Mouse (Mus musculus) CH12.LX (cell line): ENCODE results near the gene Gnai2. TPM values are rescaled to one million over a fixed set of nuclear protein-coding genes. Genes with fewer than 3 reads are reported as not detected.
A peak's percentile ranks its signal among the peaks of the same experiment; 100 is the strongest.

Experiments used
- DNase-seq: peaks from one replicate; pipeline ENCODE4 v3.0.0-alpha.2; 2013; ENCODE audit errors: extremely low read depth
- H3K27ac ChIP-seq: 2 replicates; pipeline ENCODE4 v1.5.1; 2012; ENCODE audit warnings: low read depth, mild to moderate bottlenecking, control low read depth, moderate library complexity; ENCODE audit not compliant: insufficient read depth
- H3K27me3 ChIP-seq: replicated peaks from 2 replicates; pipeline ENCODE3; 2012; ENCODE audit warnings: inconsistent platforms
- H3K36me3 ChIP-seq, 2 experiments: replicated peaks in 1 of 2; 2 replicates each; pipeline versions ENCODE3 to v1.6.1; 2012; ENCODE audit warnings: inconsistent platforms in 1 of 2, low read length in 1 of 2, mild to moderate bottlenecking in 1 of 2, mixed read lengths in 1 of 2, moderate library complexity in 1 of 2; ENCODE audit not compliant: control insufficient read depth in 1 of 2, insufficient read depth in 1 of 2
- H3K4me1 ChIP-seq, 2 experiments: 2 replicates each; pipeline ENCODE4 v1.6.1; 2012; ENCODE audit warnings: inconsistent platforms in 1 of 2, moderate library complexity in 1 of 2; ENCODE audit not compliant: insufficient read depth in 2 of 2, control insufficient read depth in 1 of 2
- H3K4me2 ChIP-seq: 2 replicates; pipeline ENCODE4 v1.6.1; 2012; ENCODE audit warnings: low read depth, mild to moderate bottlenecking, control low read depth; ENCODE audit not compliant: poor library complexity, insufficient read depth, severe bottlenecking
- H3K4me3 ChIP-seq, 3 experiments: fragments of 150-350 bp in 1 of 3; sonication (generic) in 1 of 3; replicated peaks in 1 of 3; 2 replicates each; pipeline versions ENCODE3 to v1.5.1; 2011 to 2012; ENCODE audit warnings: low read depth in 2 of 3, low read length in 2 of 3, mild to moderate bottlenecking in 2 of 3, moderate library complexity in 2 of 3, control low read depth in 1 of 3, improper control_type of control experiment in 1 of 3, inconsistent platforms in 1 of 3, mixed read lengths in 1 of 3; ENCODE audit not compliant: poor library complexity in 1 of 3
- H3K79me2 ChIP-seq: replicated peaks from 2 replicates; pipeline ENCODE4 v1.6.1; 2012; ENCODE audit warnings: mild to moderate bottlenecking, moderate library complexity; ENCODE audit not compliant: control insufficient read depth, poor library complexity, insufficient read depth, severe bottlenecking; ENCODE audit errors: extremely low read depth
- H3K9ac ChIP-seq: 2 replicates; pipeline ENCODE4 v1.6.1; 2012; ENCODE audit warnings: low read depth, mild to moderate bottlenecking, control low read depth, moderate library complexity; ENCODE audit not compliant: insufficient read depth
- H3K9me3 ChIP-seq: replicated peaks from 2 replicates; pipeline ENCODE3; 2012; ENCODE audit warnings: low read length, inconsistent platforms, mixed read lengths
- BHLHE40 ChIP-seq: IDR thresholded peaks from 2 replicates; pipeline ENCODE4 v1.6.1; 2011; ENCODE audit warnings: mild to moderate bottlenecking, low read depth, low read length, improper control_type of control experiment
- CHD1 ChIP-seq: IDR thresholded peaks from 2 replicates; pipeline ENCODE4 v1.6.1; 2012; ENCODE audit warnings: low read depth, low read length, improper control_type of control experiment, inconsistent platforms
- CHD2 ChIP-seq: IDR thresholded peaks from 2 replicates; pipeline ENCODE4 v1.6.1; 2011; ENCODE audit warnings: low read length, improper control_type of control experiment
- CTCF ChIP-seq, 2 experiments: IDR thresholded peaks in 1 of 2; conservative IDR thresholded peaks in 1 of 2; 2 replicates each; pipeline ENCODE4 v1.5.1; 2011 to 2012; ENCODE audit warnings: low read depth in 2 of 2, low read length in 2 of 2, improper control_type of control experiment in 1 of 2, inconsistent platforms in 1 of 2, mild to moderate bottlenecking in 1 of 2, moderate library complexity in 1 of 2
- E2F4 ChIP-seq: IDR thresholded peaks from 2 replicates; pipeline ENCODE4 v1.6.1; 2011; ENCODE audit warnings: low read depth, low read length, improper control_type of control experiment; ENCODE audit not compliant: insufficient replicate concordance
- ETS1 ChIP-seq: conservative IDR thresholded peaks from 2 replicates; pipeline ENCODE4 v1.6.1; 2012; ENCODE audit warnings: low read depth, mild to moderate bottlenecking, inconsistent platforms, low read length, improper control_type of control experiment, moderate library complexity
- HCFC1 ChIP-seq: IDR thresholded peaks from 2 replicates; pipeline ENCODE4 v1.6.1; 2012; ENCODE audit warnings: low read depth, mild to moderate bottlenecking, inconsistent platforms, low read length, improper control_type of control experiment
- IRF4 ChIP-seq: IDR thresholded peaks from 2 replicates; pipeline ENCODE4 v1.6.1; 2014; ENCODE audit warnings: low read depth, mild to moderate bottlenecking, inconsistent platforms, low read length, improper control_type of control experiment
- MAFK ChIP-seq: IDR thresholded peaks from 2 replicates; pipeline ENCODE4 v1.6.1; 2011; ENCODE audit warnings: low read length, improper control_type of control experiment; ENCODE audit not compliant: insufficient replicate concordance
- MAZ ChIP-seq: IDR thresholded peaks from 2 replicates; pipeline ENCODE4 v1.6.1; 2012; ENCODE audit warnings: low read depth, mild to moderate bottlenecking, inconsistent platforms, low read length, improper control_type of control experiment, moderate library complexity
- MEF2A ChIP-seq: IDR thresholded peaks from 2 replicates; pipeline ENCODE4 v1.6.1; 2014; ENCODE audit warnings: low read depth, mild to moderate bottlenecking, inconsistent platforms, low read length, improper control_type of control experiment, borderline replicate concordance
- NELFE ChIP-seq: IDR thresholded peaks from 2 replicates; pipeline ENCODE4 v1.6.1; 2011; ENCODE audit warnings: low read depth, low read length, improper control_type of control experiment
- POLR2A ChIP-seq: IDR thresholded peaks from 2 replicates; pipeline ENCODE4 v1.6.1; 2011; ENCODE audit warnings: low read depth, mild to moderate bottlenecking, improper control_type of control experiment, low read length
- POLR2AphosphoS2 ChIP-seq: IDR thresholded peaks from 2 replicates; pipeline ENCODE4 v1.6.1; 2011; ENCODE audit warnings: low read depth, low read length, improper control_type of control experiment
- RAD21 ChIP-seq: IDR thresholded peaks from 2 replicates; pipeline ENCODE4 v1.6.1; 2011; ENCODE audit warnings: low read depth, mild to moderate bottlenecking, low read length, improper control_type of control experiment, moderate library complexity
- SIN3A ChIP-seq: IDR thresholded peaks from 2 replicates; pipeline ENCODE4 v1.6.1; 2012; ENCODE audit warnings: low read length, improper control_type of control experiment, inconsistent platforms
- TCF12 ChIP-seq: IDR thresholded peaks from 2 replicates; pipeline ENCODE4 v1.6.1; 2014; ENCODE audit warnings: low read depth, mild to moderate bottlenecking, inconsistent platforms, low read length, improper control_type of control experiment
- USF1 ChIP-seq: IDR thresholded peaks from 2 replicates; pipeline ENCODE4 v1.6.1; 2014; ENCODE audit warnings: low read depth, mild to moderate bottlenecking, inconsistent platforms, low read length, improper control_type of control experiment
- ZC3H11A ChIP-seq: IDR thresholded peaks from 2 replicates; pipeline ENCODE4 v1.6.1; 2012; ENCODE audit warnings: low read depth, mild to moderate bottlenecking, inconsistent platforms, low read length, improper control_type of control experiment
- ZMIZ1 ChIP-seq: IDR thresholded peaks from 2 replicates; pipeline ENCODE4 v1.6.1; 2012; ENCODE audit warnings: low read depth, mild to moderate bottlenecking, inconsistent platforms, low read length, improper control_type of control experiment
- ZNF384 ChIP-seq: IDR thresholded peaks from 2 replicates; pipeline ENCODE4 v1.6.1; 2012; ENCODE audit warnings: low read depth, low read length, improper control_type of control experiment, inconsistent platforms
- dilution Hi-C: fragments of 300-500 bp; cut with MboI; formaldehyde crosslinking; loops from 2 replicates; pipeline ENCODE4 v1.14.3; 2020; ENCODE audit warnings: low sequenced_read_pairs; ENCODE audit not compliant: extremely low pct_unique_long_range_greater_than_20kb, extremely low pct_ligation_motif_present
- in situ Hi-C: fragments of 300-500 bp; cut with MboI; formaldehyde crosslinking; loops from 3 replicates; pipeline ENCODE4 v1.14.3; 2019; ENCODE audit warnings: low sequenced_read_pairs, low pct_ligation_motif_present, low pct_unique_long_range_greater_than_20kb, mixed read lengths
- polyA plus RNA-seq: library from polyadenylated mRNA; unstranded; fragments of >175 nt; gene quantifications from 2 replicates; pipeline ENCODE4 v1.2.1, GENCODE M21; 2012; ENCODE audit warnings: low read depth; ENCODE audit not compliant: insufficient read length
- total RNA-seq, 2 experiments: library from RNA; depleted of rRNA; stranded (reverse); fragments of 300-350 nt in 1 of 2; fragments of >200 nt in 1 of 2; gene quantifications; 2 replicates each; pipeline ENCODE4 v1.2.3; 2012 to 2014

Gene Gnai2
- total and polyA plus RNA-seq, 3 experiments: 86.2 to 262 (median 154) TPM

GRCm38 (mm10) chr9:107626844-107627277, 8.3 kb downstream of the Gnai2 start (continued):
- peak; percentile 52; the same call in 1 of the 2 replicates for TF ChIP-seq TCF12
- TF ChIP-seq CHD2: peak; percentile 96
- peak; percentile 14 to 92; a peak in 2 of 4 replicates for TF ChIP-seq CTCF (conservative IDR thresholded peaks at IDR 0.05 in 1 of 2, IDR thresholded peaks at IDR 0.05 in 1 of 2; ENCODE audit: low read depth in 2 of 2, low read length in 2 of 2)
- TF ChIP-seq SIN3A: peak; percentile 43; the same call in 1 of the 2 replicates
- peak; percentile 70 for TF ChIP-seq RAD21
- peak; percentile 45 for TF ChIP-seq HCFC1
- TF ChIP-seq ZC3H11A: peak; percentile 25; the same call in 1 of the 2 replicates
- TF ChIP-seq ETS1: no peak
- TF ChIP-seq POLR2AphosphoS2: no peak
- no peak for TF ChIP-seq E2F4
- TF ChIP-seq ZNF384: no peak
- TF ChIP-seq IRF4: peak; percentile 65
- TF ChIP-seq, all 38 proteins: peak for 16

GRCm38 (mm10) chr9:107626158-107626843, 8.9 kb downstream of the Gnai2 start:
- Histone ChIP-seq H3K9ac (no peak overlapping the region), H3K27me3 (no peaks in the 10 kb centered on the region), H3K4me3 (no peak overlapping the region), H3K79me2 (peaks cover 63% of the 10 kb centered on the region), H3K9me3 (no peaks in the 10 kb centered on the region), H3K4me1 (peaks cover 33 to 72% of the 10 kb centered on the region in 2 experiments), H3K4me2 (no peak overlapping the region), H3K36me3 (peaks cover 29 to 75% of the 10 kb centered on the region in 2 experiments), H3K27ac (no peak overlapping the region)
- dilution Hi-C loops: no loop called here
- TF ChIP-seq MEF2A: no peak
- no peak for TF ChIP-seq MAZ
- TF ChIP-seq POLR2A: no peak
- TF ChIP-seq RAD21: no peak
- TF ChIP-seq BHLHE40: no peak
- TF ChIP-seq USF1: no peak
- no peak for TF ChIP-seq MAFK
- TF ChIP-seq ZMIZ1: no peak
- no peak for TF ChIP-seq ZNF384
- TF ChIP-seq SIN3A: no peak
- no peak for TF ChIP-seq NELFE
- no peak for TF ChIP-seq CHD1
- DNase-seq: no peak
- in situ Hi-C loops: no loop called here
